30 mouse cellular contexts compared by ENCODE assay signal in genomic region chr14:20436976-20437375, GRCm38 (mm10). TPM values are rescaled to one million over a fixed set of nuclear protein-coding genes. Genes with fewer than 3 reads are reported as not detected.
DNase-seq lines count a peak whose midpoint lies in the region; ATAC-seq and TF ChIP-seq lines count a peak whose summit lies in the region.
"Had no signal": no experiment of that assay in that cellular context is flagged by ENCODE, and none has a peak within 500 bp of the region (broad histone marks: within the 10 kb centered on the region; RNA-seq: fewer than 3 reads in every experiment).

No protein-coding gene starts in this region.

- TF ChIP-seq EP300 in CH12.LX (IDR thresholded peaks at IDR 0.05; ENCODE audit: low read length) = no peak

- H3K79me2 ChIP-seq in CH12.LX (replicated peaks; ENCODE audit: control insufficient read depth, extremely low read depth, insufficient read depth, poor library complexity, severe bottlenecking) = no peaks in the 10 kb centered on the region

- no peaks in the 10 kb centered on the region for H3K36me3 ChIP-seq in CH12.LX (replicated peaks in 1 of 2; ENCODE audit: control insufficient read depth in 1 of 2, insufficient read depth in 1 of 2, low read length in 1 of 2)
- H3K36me3 ChIP-seq: embryonic facial prominence, embryonic 12.5 days; embryonic facial prominence, embryonic 15.5 days; G1E; heart, embryonic 12.5 days; heart, embryonic 15.5 days; hindbrain, embryonic 10.5 days; hindbrain, embryonic 13.5 days; intestine, embryonic 15.5 days had no signal

- H3K4me1 ChIP-seq in CH12.LX (ENCODE audit: control insufficient read depth in 1 of 2, insufficient read depth in 2 of 2) = peaks cover 14 to 31% of the 10 kb centered on the region in 2 experiments
- H3K4me1 ChIP-seq: embryonic facial prominence, embryonic 12.5 days; embryonic facial prominence, embryonic 15.5 days; heart, embryonic 12.5 days; heart, embryonic 15.5 days; hindbrain, embryonic 10.5 days; hindbrain, embryonic 13.5 days; intestine, embryonic 15.5 days had no signal

- H3K27ac ChIP-seq in CH12.LX (ENCODE audit: insufficient read depth, low read depth) = peak overlapping the region; percentile 43
- H3K27ac ChIP-seq: embryonic facial prominence, embryonic 12.5 days; embryonic facial prominence, embryonic 15.5 days; heart, embryonic 15.5 days; hindbrain, embryonic 10.5 days; hindbrain, embryonic 13.5 days; intestine, embryonic 15.5 days had no signal

- H3K9me3 ChIP-seq in CH12.LX (replicated peaks; ENCODE audit: low read length) = no peaks in the 10 kb centered on the region
- H3K9me3 ChIP-seq: embryonic facial prominence, embryonic 12.5 days; embryonic facial prominence, embryonic 15.5 days; G1E; heart, embryonic 15.5 days; hindbrain, embryonic 10.5 days; hindbrain, embryonic 13.5 days; intestine, embryonic 15.5 days had no signal

- TF ChIP-seq POLR2A in CH12.LX (IDR thresholded peaks at IDR 0.05; ENCODE audit: low read depth, low read length) = no peak

- H3K4me2 ChIP-seq in CH12.LX (ENCODE audit: insufficient read depth, low read depth, poor library complexity, severe bottlenecking) = peak overlapping the region; percentile 62
- H3K4me2 ChIP-seq: embryonic facial prominence, embryonic 12.5 days; embryonic facial prominence, embryonic 15.5 days; heart, embryonic 12.5 days; heart, embryonic 15.5 days; hindbrain, embryonic 13.5 days; intestine, embryonic 15.5 days had no signal

- no peak for TF ChIP-seq RAD21 in CH12.LX (IDR thresholded peaks at IDR 0.05; ENCODE audit: low read depth, low read length)

- H3K9ac ChIP-seq in CH12.LX (ENCODE audit: insufficient read depth, low read depth) = peak overlapping the region; percentile 58
- H3K9ac ChIP-seq: embryonic facial prominence, embryonic 12.5 days; embryonic facial prominence, embryonic 15.5 days; forebrain, postnatal 0 days; heart, embryonic 12.5 days; heart, embryonic 15.5 days; hindbrain, embryonic 13.5 days; intestine, embryonic 15.5 days had no signal

- dilution Hi-C loops in CH12.LX (cut with MboI; ENCODE audit: extremely low pct_ligation_motif_present, extremely low pct_unique_long_range_greater_than_20kb, low sequenced_read_pairs) = no loop called here

- ATAC-seq in frontal cortex, adult (ENCODE audit: low TSS enrichment) = peak; percentile 80
- ATAC-seq in granulocyte monocyte progenitor cell, adult 5-6 weeks (replicated peaks; ENCODE audit: poor library complexity, severe bottlenecking) = peak; percentile 30; the same call in 1 of the 2 replicates
- ATAC-seq: forebrain, embryonic 14.5 days; forebrain, postnatal 0 days; hindbrain, embryonic 16.5 days; intestine, embryonic 15.5 days; Patski had no signal

- TF ChIP-seq CTCF in CH12.LX (conservative IDR thresholded peaks at IDR 0.05 in 1 of 2, IDR thresholded peaks at IDR 0.05 in 1 of 2; ENCODE audit: low read depth in 2 of 2, low read length in 2 of 2) = no peak

- no peak for DNase-seq in frontal cortex, postnatal 25 days (ENCODE audit: low spot score in 2 of 2)
- DNase-seq in 416B (ENCODE audit: low read depth) (peak; percentile 51), CH12.LX (ENCODE audit: extremely low read depth) (peak; percentile 49)
- no peak for DNase-seq in right cerebral cortex, postnatal 4 days
- DNase-seq in embryo, embryonic 9.5 days (ENCODE audit: extremely low spot score) = no peak
- DNase-seq: adrenal gland, postnatal 10 days; adrenal gland, postnatal 36 days; cerebellum, adult 11-12 months; cerebellum, adult 9-10 months; cerebellum, postnatal 36 days; forebrain, postnatal 0 days; gastrocnemius, postnatal 10 days; gastrocnemius, postnatal 36 days; heart, adult 11 months; heart, postnatal 10 days; heart, postnatal 36 days; kidney, adult 11 months had no signal

- no peaks in the 10 kb centered on the region for H3K27me3 ChIP-seq in CH12.LX (replicated peaks)
- H3K27me3 ChIP-seq: embryonic facial prominence, embryonic 12.5 days; embryonic facial prominence, embryonic 15.5 days; heart, embryonic 12.5 days; heart, embryonic 15.5 days; hindbrain, embryonic 13.5 days; intestine, embryonic 15.5 days; Patski had no signal

- in situ Hi-C loops in CH12.LX (cut with MboI; ENCODE audit: low pct_ligation_motif_present, low pct_unique_long_range_greater_than_20kb, low sequenced_read_pairs) = no loop called here

- H3K4me3 ChIP-seq in CH12.LX (replicated peaks in 1 of 3; ENCODE audit: low read depth in 2 of 3, low read length in 2 of 3, poor library complexity in 1 of 3) = peak overlapping the region in 2 of 3 experiments; percentile 20 to 44
- H3K4me3 ChIP-seq: embryonic facial prominence, embryonic 12.5 days; embryonic facial prominence, embryonic 15.5 days; heart, embryonic 12.5 days; heart, embryonic 15.5 days; hindbrain, embryonic 10.5 days; hindbrain, embryonic 13.5 days; intestine, embryonic 15.5 days had no signal

TF ChIP-seq in CH12.LX, 34 proteins besides CTCF, POLR2A, EP300 and RAD21:
- TF ChIP-seq USF2 (conservative IDR thresholded peaks at IDR 0.05; ENCODE audit: low read depth, low read length) = no peak
- no peak for TF ChIP-seq ZMIZ1 (IDR thresholded peaks at IDR 0.05; ENCODE audit: low read depth, low read length)
- TF ChIP-seq CHD2 (IDR thresholded peaks at IDR 0.05; ENCODE audit: low read length) = no peak
- TF ChIP-seq UBTF (IDR thresholded peaks at IDR 0.05; ENCODE audit: low read depth, low read length) = no peak
- no peak for TF ChIP-seq IRF4 (IDR thresholded peaks at IDR 0.05; ENCODE audit: low read depth, low read length)
- no peak for TF ChIP-seq ELF1 (IDR thresholded peaks at IDR 0.05; ENCODE audit: low read depth, low read length)
- no peak for TF ChIP-seq KAT2A (IDR thresholded peaks at IDR 0.05; ENCODE audit: insufficient replicate concordance, low read length)
- no peak for TF ChIP-seq E2F4 (IDR thresholded peaks at IDR 0.05; ENCODE audit: insufficient replicate concordance, low read depth, low read length)
- TF ChIP-seq ZNF384 (IDR thresholded peaks at IDR 0.05; ENCODE audit: low read depth, low read length) = no peak
- TF ChIP-seq HCFC1 (IDR thresholded peaks at IDR 0.05; ENCODE audit: low read depth, low read length) = no peak
- TF ChIP-seq RCOR1 (conservative IDR thresholded peaks at IDR 0.05; ENCODE audit: low read depth, low read length) = no peak
- TF ChIP-seq TBP (conservative IDR thresholded peaks at IDR 0.05; ENCODE audit: low read depth, low read length) = no peak
- no peak for TF ChIP-seq ZC3H11A (IDR thresholded peaks at IDR 0.05; ENCODE audit: low read depth, low read length)
- TF ChIP-seq SIN3A (IDR thresholded peaks at IDR 0.05; ENCODE audit: low read length) = no peak
- TF ChIP-seq MXI1 (IDR thresholded peaks at IDR 0.05; ENCODE audit: low read depth, low read length) = no peak
- TF ChIP-seq MEF2A (IDR thresholded peaks at IDR 0.05; ENCODE audit: borderline replicate concordance, low read depth, low read length) = no peak
- no peak for TF ChIP-seq MAX (IDR thresholded peaks at IDR 0.05; ENCODE audit: low read length)
- TF ChIP-seq BHLHE40 (IDR thresholded peaks at IDR 0.05; ENCODE audit: low read depth, low read length) = no peak
- TF ChIP-seq ZKSCAN1 (IDR thresholded peaks at IDR 0.05; ENCODE audit: borderline replicate concordance, low read depth, low read length) = no peak

RNA-seq across cellular contexts. Expression of gene Cfap70, which starts 15.1 kb away (rescaled TPM):
- 0.04 and 0.08 TPM in 2 replicates for total RNA-seq in CH12.LX (2012; rRNA removed)
- total RNA-seq in CH12.LX (2014; rRNA removed) = not detected in 2 replicates
- 0.07 and 0.36 TPM in 2 replicates for polyA plus RNA-seq in CH12.LX (2012; ENCODE audit: insufficient read length, low read depth)
- not detected in 2 replicates for total RNA-seq in granulocyte monocyte progenitor cell, adult 5-6 weeks (2014; fragmentation: Nextera tagmentation)
- not detected in 2 replicates for total RNA-seq in granulocyte monocyte progenitor cell, adult 5-6 weeks (2017)
- total RNA-seq: G1E; heart, postnatal 36 days had no signal
- polyA plus RNA-seq: G1E; heart, embryonic 12.5 days had no signal

RNA-seq across cellular contexts. Expression of gene Anxa7, which starts 43.0 kb away (rescaled TPM):
- 60.2 and 63.3 TPM in 2 replicates for total RNA-seq in CH12.LX (2012; rRNA removed)
- 89.2 and 91.9 TPM in 2 replicates for total RNA-seq in CH12.LX (2014; rRNA removed)
- polyA plus RNA-seq in CH12.LX (2012; ENCODE audit: insufficient read length, low read depth) = 83.8 and 99.3 TPM in 2 replicates
- total RNA-seq in granulocyte monocyte progenitor cell, adult 5-6 weeks (2014; fragmentation: Nextera tagmentation) = 56.9 and 70.7 TPM in 2 replicates
- total RNA-seq in granulocyte monocyte progenitor cell, adult 5-6 weeks (2017) = 59.0 and 59.1 TPM in 2 replicates

RNA-seq across cellular contexts. Expression of gene Mrps16, which starts 43.5 kb away (rescaled TPM):
- total RNA-seq in CH12.LX (2012; rRNA removed) (112 and 128 TPM in 2 replicates), CH12.LX (2014; rRNA removed) (92.9 and 97.2 TPM in 2 replicates)
- 107 and 110 TPM in 2 replicates for polyA plus RNA-seq in CH12.LX (2012; ENCODE audit: insufficient read length, low read depth)
- total RNA-seq in granulocyte monocyte progenitor cell, adult 5-6 weeks (2014; fragmentation: Nextera tagmentation) = 81.8 and 96.0 TPM in 2 replicates
- 44.8 and 46.8 TPM in 2 replicates for total RNA-seq in granulocyte monocyte progenitor cell, adult 5-6 weeks (2017)

RNA-seq across cellular contexts. Expression of gene Dnajc9, which starts 48.3 kb away (rescaled TPM):
- total RNA-seq in CH12.LX (2012; rRNA removed) = 123 and 147 TPM in 2 replicates
- total RNA-seq in CH12.LX (2014; rRNA removed) = 223 and 261 TPM in 2 replicates
- polyA plus RNA-seq in CH12.LX (2012; ENCODE audit: insufficient read length, low read depth) = 166 and 208 TPM in 2 replicates
- 64.5 and 70.8 TPM in 2 replicates for total RNA-seq in granulocyte monocyte progenitor cell, adult 5-6 weeks (2014; fragmentation: Nextera tagmentation)
- 229 and 234 TPM in 2 replicates for total RNA-seq in granulocyte monocyte progenitor cell, adult 5-6 weeks (2017)

RNA-seq across cellular contexts. Expression of gene Mss51, which starts 59.7 kb away (rescaled TPM):
- total RNA-seq in CH12.LX (2012; rRNA removed) (0.59 and 0.63 TPM in 2 replicates), CH12.LX (2014; rRNA removed) (0.45 and 0.47 TPM in 2 replicates)
- 1.1 and 1.5 TPM in 2 replicates for polyA plus RNA-seq in CH12.LX (2012; ENCODE audit: insufficient read length, low read depth)
- total RNA-seq in granulocyte monocyte progenitor cell, adult 5-6 weeks (2014; fragmentation: Nextera tagmentation) = 3.2 and 4.4 TPM in 2 replicates
- total RNA-seq in granulocyte monocyte progenitor cell, adult 5-6 weeks (2017) = 0.72 and 1.3 TPM in 2 replicates
- polyA plus RNA-seq: forebrain, postnatal 0 days had no signal

Comparison
In these comparisons a context has a peak if more than half of its experiments do, and no peak if none do; other contexts are left out.
1. DNase-seq: peak in 416B (single experiment) and CH12.LX (single experiment); none in frontal cortex, postnatal 25 days (0 of 2), right cerebral cortex, postnatal 4 days (single experiment) and embryo, embryonic 9.5 days (single experiment).